Mouse (Mus musculus) layer of hippocampus, adult 11-12 months (tissue): Measurements from ENCODE around the gene Cldn19.
"Not testable (repeated sequence)": the region's sequence is repeated elsewhere in the genome, so short reads cannot be mapped to it uniquely, and the experiment has no call there.

Experiments used
- DNase-seq: peaks from one replicate; pipeline ENCODE4 v3.0.0; 2022; ENCODE audit warnings: low spot score

Cldn19 gene

DNA sequence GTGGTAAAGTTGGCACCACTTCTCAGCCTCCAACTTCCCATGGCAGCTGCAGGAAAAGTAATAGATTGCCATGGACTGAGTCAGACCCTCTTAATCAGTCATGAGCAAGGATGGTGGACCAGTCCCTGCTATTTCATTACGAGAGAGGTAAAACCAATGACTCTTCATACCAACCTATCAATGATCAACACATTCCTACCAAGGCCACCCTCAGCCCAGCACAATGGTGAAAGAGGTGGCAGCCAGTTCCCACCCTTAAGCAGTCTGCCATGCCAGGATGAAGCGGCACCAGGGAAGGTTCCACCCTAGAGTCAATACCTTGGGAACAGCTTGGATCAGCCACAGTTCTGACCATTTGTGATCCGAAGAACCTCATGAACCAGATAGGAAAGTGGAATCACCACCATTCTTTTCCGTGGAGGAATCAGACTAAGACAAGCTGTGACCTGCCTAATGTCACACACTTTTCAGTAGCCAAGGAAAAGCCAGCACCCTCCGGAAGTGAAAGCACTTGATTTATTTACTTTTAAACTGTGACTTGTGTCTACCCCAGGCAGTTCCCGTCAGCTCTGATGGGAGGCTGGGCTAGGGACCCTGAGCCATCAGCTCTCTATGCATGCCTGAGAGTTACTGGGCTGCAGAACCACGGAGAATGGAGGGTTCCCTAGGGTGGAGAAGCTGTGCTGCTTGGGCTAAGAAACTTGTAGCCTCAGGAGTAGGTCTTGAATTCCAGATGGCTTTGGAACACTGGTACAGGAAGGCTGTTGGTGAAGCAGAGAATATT, 3.0 kb upstream of the Cldn19 start:
- DNase-seq: no peak

DNA sequence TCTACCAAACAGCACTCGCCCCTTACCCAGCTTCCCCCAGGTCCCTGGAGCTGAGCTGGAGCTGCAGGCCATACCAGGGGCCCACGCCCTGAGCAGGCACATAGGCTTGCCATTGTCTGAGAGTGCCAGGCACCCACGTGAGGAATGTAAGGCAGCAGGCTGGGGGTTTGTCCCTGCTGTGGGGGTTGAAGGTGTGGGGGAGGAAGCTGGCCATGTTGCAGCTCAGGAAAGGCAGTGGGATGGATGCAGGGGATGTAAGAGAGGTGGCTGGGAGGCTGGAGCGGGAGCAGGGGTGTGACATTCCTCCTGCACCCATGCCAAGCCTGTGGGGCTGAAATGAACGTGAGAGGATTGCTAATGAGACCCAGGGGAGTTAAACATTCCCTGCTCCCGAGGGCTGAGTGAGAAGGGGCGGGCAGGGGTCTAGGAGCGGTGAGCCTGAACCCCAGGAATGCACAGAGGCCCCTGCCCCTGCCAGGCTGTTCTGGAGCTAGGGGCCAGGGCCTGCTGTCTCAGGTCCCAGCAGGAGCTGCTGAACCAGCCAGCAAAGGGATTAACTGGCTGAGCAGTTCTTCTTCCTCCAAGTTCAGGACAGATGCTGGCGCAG, 1.1 kb upstream of the Cldn19 start:
- DNase-seq: no peak

DNA sequence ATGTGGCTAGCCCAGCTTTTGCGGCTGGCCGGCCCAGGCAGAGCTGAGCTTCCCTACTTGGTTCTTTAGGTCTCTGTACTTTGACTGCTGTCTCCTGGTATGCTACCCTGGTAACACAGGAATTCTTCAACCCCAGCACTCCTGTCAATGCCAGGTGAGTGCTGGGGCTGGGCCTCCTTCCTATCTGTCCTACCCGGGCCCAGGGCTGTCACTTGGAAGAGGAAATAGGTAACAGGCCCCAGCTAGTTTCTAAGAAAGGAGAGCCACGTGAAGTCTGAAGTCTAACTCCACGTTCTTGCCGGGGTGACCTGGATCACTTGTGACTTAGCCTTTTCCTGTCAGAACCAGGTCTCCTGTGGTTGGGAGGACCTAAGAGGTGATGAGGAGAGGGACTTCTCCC, 1.9 kb downstream of the Cldn19 start:
- no peak for DNase-seq

DNA sequence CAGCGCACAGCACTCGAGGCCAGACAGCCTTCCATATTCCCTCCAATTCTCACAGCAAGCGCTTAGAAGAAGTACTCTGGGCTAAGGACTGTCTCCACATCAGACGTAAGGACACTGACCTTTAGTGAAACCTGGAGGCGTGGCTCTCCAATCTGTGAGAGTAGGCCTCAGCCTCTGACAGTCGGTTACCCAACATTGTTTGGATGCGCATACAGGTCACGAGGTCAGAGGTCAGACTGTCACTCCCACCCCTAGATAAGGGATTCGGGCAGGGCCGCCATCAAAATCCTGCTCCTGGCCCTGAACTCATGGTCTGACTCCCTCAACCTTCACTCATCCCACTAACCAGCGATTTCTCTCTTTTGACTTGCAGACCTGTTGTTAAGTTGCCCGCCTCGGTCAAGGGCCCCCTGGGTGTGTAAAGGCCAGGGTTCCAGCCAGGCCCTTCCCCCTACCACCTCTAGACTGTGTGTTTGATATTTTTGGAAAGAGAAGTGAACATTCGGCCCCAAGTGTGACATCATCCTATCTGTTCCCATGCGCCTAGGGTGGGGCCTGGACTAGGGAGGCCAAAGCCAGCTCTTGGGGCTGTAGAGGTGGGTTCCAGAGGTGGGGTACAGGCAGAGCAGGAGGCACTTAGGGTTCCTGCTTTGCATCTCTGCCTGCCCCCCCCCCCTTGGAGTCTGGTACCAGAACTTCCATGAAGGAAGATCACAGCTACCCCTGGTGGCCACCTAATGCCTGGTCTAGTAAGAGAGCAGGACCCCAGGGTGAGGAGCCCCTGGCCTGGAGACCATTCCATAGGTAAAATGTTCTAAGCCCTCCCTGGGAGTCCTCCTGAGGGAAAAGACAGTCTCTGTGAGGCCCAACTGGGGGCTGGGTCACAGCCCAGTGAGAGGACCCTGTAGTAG, 4.4 kb downstream of the Cldn19 start:
- no peak for DNase-seq

DNA sequence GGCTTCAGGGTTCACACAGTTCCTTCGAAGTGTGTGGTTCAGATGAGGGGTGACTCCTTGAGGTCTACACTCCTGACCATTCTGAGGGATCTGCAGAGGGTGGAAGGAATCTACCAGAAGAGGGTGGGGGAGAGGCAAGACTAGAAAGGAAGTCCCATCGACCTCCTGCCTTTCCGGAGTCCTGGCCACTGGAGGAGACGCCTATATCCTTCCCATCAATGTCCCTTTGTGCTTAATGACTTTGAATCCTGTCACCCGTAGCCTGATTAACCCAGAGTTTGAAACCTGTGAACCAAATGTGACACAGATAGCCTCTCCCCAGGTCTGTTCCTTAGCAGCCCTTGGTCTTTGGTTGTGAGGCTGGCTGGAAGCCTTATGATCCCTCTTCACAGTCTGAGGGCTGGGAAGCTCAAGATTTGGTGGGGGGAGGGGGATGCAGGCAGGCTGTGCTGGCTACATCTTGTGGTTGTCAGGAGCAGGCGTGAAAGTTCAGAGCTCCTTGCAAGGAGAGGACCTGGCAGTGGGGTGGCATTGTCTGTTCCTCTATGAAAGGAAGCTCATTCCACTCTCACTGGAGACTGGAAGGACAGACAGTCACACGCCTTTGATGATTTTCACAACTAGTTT, 6.0 kb downstream of the Cldn19 start:
- no peak for DNase-seq

DNA sequence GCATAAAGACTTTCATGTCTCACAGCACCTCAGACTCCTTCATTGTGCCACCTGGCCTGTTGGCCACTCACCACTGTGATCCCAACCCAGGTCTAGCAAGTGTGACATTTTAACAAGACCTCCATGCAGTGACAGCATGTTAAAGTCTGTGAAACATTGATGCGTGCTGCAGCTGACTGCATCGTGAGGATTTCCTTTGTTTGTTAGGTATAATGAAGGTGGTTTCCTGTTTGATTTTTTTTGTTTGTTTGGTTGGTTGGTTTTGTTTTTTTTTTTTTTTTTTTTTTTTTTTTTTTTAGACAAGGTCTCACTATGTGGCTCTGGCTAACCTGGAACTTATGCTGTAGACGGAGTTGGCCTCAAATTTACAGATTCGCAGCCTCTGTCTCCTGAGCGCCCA, 7.3 kb downstream of the Cldn19 start:
- no peak for DNase-seq

DNA sequence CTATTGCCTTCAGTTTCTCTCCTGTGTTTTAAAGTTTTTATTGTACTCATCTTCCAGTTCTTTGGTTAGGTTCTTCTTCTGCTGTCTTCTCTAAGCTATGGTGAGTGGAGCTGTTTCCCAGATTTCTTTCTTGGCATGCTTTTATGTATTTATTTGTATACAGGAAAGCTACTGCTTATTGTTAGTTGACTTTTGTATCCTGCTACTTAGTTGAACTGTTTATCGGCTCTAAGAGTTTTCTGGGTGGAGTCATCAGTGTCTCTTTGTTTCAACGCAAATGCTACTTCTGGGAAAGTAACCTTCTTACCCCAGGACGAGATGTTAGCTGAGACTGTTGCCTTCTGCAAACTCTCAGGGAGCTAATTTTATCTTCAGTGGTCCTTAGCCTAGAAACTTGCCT, 8.2 kb downstream of the Cldn19 start:
- no peak for DNase-seq

DNA sequence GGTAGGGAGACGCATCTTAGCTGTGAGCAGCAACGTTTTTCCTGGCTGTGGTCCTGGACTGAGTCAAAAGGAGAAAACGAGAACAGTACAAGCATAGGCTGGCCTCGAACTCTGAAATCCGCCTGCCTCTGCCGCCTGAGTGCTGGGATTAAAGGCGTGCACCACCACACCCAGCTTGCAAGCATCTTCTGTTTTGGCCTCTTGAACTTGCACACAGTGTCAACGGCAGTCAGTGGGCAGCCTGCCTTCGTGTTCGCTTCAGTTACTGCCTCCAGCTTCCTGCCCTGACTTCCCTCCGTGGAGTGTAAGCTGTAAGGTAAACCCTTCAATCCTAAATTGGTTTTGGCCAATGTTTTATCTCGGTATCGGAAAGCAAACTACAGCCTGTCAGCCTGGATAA, 11.4 kb downstream of the Cldn19 start:
- DNase-seq: no peak

DNA sequence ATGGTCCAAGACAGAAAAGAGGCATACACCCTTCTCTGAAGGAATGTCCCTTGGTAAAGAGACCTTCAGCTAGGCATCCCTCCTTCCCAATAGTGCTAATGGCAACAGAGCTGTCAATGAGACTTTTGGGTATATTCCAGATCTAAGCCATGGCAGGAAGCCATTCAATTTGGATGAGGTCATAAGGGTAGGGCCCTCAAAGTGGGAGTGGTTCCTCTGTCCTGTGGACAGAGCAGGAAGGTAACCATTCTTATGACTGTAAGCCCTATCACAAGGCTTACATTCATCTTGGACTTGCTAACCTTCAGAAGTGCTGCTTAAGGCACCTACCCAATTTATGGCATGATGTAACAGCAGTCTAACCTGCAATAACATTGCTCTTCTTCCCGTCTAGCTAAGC, 19.4 kb downstream of the Cldn19 start:
- no peak for DNase-seq

DNA sequence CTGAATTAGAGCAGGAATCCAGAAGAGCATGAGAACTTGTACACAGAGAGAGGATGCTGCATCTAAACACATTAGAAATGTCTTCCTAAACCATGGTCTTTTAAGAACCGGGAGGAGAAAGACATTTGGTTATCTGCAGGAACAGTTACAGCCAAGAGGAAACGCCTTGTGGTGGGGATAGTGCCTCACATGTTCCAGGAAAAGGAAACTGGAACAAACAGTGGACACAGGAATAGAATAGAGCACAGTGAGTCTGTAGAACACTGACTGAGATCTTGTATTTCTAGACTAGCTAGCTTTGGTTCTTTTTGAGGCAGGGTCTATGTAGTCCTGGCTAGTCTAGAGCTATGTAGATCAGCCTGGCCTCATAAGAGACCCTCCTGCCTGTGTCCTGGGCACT, 20.0 kb downstream of the Cldn19 start:
- no peak for DNase-seq

DNA sequence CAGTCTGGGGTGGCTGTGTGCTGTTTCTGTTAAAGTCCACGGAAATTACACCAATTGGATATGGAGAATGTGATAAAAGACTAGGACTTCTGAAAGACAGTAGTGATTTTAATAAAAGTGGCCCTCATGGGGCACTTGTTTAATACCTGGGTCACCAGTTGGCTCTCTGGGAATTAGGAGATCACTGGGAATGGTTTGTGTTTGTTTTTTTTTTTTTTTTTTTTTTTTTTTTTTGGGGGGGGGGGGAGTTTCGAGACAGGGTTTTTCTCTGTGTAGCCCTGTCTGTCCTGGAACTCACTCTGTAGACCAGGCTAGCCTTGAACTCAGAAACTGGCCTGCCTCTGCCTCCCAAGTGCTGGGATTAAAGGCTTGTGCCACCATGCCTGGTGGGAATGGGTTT, 20.5 kb downstream of the Cldn19 start:
- DNase-seq: no peak

DNA sequence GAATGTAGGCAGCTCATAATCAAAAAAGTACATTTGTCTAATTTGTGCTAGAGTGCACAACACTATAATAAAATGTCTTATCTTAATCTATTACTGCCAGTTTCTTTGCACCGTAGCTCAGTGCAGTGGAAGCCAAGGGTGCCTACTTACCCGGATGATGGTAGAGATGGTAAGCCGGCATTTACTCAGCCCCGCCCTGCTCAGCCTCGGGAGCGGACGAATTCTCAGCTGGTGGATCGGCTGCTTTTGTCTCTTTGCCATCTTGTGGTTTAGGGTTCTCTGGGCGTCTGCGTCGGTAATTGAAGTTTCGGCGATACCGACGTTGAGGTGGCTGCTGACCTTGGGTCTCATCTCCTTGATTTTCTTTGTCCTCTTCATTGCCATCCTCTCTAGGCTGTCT, 23.6 kb downstream of the Cldn19 start:
- DNase-seq: not testable (repeated sequence)

DNA sequence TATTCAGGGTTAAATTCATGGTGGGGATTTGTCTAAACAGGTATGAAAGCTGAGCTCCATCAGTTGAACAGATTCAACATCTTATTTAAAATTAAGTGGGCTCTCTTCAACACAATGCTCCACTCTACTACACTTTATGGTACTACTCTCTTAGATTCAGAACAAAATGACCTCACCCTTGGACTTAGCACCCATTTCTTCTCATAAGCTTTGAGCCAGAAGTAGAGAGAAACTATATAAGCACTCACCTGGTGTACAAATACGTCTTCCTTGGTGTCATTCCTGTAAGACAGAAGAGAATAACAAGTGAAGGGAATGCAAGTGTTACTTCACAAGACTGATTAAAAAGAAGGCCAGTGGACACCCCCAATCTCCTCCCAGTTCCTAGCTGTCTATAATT, 29.6 kb downstream of the Cldn19 start:
- DNase-seq: no peak

DNA sequence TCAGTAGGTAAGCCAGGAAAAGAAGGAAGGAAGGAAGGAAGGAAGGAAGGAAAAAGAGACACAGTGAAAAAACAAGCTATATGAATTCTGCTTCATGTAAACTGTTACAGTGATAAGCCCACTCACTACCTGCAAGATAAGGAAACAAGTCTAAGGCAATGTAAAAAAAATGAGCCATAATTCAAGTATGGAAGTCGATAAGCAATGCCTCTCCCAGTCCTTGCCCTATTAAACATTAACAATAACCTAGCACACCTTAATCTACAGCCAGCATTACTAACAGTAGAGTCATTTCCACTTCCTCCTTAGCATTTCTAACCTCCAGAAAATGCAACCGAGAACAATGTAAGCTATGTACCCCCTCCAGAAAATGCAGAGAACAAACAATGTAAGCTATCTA, 30.1 kb downstream of the Cldn19 start:
- no peak for DNase-seq

DNA sequence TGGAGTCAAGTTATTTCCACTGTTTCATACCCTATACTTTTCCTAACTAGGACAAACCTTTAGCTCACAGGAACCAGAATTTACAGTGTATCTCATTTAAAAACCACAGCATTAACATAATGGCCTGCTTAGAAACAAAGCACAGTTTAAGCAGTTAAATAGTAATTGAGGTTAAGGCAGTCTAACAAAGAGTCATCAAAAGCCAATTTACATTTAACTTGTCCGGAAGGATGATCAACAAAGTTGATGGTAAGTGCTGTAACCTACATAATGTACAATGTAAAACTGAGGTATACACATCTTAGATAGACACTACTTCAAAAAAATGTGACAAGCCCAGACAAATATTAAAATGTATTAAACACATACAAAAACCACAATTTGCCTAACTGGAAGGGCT, 36.7 kb downstream of the Cldn19 start:
- DNase-seq: no peak

DNA sequence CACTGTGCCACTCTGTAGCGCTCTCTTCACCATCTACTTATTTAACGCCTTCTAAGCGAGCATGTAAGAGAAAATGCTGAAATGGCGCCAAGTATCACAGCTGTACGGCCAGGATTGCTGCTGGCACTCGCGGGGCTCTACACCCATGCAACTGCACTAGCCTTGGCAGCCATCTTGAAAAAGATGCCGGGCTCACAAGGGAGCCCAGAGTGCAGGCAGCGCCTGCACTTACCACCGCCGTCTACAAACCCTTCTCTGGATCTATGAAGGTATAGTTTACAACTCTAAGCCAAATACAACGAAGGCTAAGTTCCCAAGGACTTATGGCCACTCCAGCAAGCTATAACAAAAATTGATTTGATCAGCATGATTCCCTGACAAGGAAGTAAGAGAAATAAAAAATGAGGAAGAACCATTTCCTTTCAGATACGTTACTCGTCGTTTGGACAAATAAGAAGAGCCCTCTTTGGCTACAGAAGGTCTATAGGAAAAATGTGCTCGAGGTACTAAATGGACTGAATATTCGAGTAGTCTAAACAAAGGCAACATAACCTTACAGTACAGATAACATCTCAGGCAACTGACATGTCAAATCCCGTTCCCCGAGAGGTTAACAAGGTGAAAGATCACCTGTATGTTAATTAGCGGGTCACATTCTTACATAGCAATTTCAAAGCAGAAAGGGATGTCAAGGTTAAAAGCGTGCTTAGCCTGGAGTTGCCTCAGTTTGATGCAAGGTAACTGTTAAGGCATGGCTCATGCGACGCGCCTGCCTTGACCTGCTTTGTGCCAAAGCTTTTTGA, 37.8 kb downstream of the Cldn19 start:
- peak; percentile 61 for DNase-seq

DNA sequence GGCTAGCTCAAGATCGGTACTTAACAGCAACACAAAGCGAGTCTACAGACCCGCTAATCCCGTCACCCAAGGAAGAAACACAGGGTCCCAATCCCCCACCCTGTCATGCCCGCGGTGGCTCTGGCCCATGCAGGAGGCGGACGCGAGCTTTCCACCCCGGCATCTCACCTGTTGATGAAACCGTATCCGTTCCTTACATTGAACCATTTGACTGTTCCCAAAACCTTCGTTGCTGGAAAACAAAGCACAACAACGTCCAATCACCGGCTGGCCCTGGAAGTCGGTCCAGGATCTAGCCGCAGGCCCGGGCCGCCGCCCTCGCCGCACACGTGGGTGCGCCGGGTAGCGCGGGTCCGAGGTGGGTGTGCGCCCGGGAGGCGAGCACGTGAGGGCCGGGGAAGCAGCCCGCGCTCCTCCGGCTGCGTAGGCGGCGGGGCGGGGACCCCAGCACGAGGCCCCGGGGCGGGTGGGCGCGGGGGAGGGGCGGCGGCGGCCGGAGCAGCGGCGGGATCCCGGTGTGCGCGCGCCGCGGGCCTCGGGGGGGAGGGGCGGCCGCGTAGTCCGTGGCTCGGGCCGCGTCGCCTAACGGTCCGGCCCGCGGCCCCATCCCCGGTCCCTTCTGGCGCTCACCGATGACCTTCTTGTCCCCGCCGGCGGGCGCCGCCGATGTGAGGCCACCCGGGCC, 38.5 kb downstream of the Cldn19 start:
- peak; percentile 25 for DNase-seq

DNA sequence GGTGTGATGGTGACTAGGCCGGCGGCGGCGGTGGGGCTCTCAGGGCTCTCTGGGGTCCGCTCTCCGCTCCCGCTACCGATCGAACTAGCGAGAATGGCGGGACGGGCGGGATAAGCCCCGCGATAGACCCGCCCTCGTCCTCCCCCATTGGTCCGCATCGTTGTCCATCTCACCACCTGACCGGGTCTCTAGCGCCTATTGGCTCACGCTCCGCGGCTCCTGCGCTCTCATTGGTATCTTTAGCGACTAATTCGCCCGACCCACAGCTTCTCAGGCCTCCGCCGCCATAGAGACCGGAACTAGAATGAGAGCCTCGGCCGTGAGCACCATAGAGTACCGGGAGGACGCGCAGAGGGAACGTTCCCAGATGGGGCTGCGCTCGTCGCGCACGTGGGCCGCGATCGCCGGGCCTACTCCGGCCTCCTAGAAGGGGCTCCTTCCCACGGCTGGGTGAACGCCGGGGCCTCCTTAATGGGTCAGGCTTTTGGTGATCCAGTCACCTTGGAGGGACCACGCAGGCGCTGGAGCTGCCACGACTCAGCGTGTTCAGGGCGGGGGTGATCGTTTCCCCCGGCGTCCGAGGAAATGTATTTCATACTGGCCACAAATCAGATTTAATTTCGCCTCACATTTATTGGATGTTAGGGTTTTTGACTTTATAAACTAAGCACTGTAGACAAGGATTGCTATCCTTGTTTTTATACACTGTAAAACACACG, 39.4 kb downstream of the Cldn19 start, which contains the start of gene Ybx1:
Ybx1 (minus strand) TSS at position 190 of the 719 bp plus-strand sequence.
- peak; percentile 100 for DNase-seq

DNA sequence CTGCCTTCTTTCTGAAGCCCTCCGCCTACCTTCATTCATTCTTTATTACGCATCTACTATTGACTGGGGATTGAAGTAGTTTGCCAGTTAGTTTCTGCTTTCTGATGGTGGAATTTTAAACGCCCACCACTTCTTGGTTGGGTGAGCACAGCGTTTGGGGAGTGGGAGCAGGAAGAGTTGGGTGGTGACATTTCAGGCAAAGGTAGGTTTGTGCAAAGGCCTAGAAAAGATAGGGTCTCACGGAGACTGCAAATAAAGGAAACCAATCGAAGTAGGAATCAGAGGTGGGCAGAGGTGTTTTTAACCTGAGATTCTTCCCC, 39.9 kb downstream of the Cldn19 start:
- no peak for DNase-seq

DNA sequence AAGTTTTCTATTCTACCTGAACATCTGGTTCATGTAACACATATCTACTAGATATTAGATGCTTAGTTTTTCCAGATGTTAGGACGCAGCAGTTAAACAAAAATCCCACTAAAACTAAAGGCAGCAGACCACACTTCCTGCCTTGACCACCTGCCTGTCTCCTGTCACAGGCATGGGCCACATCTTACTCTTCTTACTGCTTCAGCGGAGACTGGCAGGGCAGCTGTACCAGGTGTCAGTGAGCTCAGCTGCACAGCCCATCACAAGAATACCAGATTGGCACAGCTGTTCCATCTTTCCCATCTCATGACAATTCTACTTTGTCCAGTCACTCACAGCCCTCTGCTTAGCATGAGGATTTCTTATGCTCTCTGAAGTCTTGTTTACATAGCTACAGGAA, 42.1 kb downstream of the Cldn19 start:
- DNase-seq: no peak
